Mouse (Mus musculus) activated CD4-positive, CD25-positive, alpha-beta regulatory T cell, adult 4 months (primary cell): ENCODE results near the gene Lemd1. TPM values are rescaled to one million over a fixed set of nuclear protein-coding genes. Genes with fewer than 3 reads are reported as not detected.
"Not testable (repeated sequence)": the region's sequence is repeated elsewhere in the genome, so short reads cannot be mapped to it uniquely, and the experiment has no call there.

Source experiments
- ATAC-seq: one replicate; pipeline ENCODE4 v1.8.0; 2017
- polyA plus RNA-seq, 2 experiments: library from polyadenylated mRNA; unstranded; fragments of 100-300 nt; shearing (Covaris generic); gene quantifications; one replicate each; pipeline ENCODE4 v1.2.1; 2017

Lemd1 gene
- polyA plus RNA-seq, 2 experiments from 2014 or later: not detected

GRCm38 (mm10) chr1:132263618-132264017 lies 72.4 kb downstream of the Lemd1 start:
- ATAC-seq: no peak

- ATAC-seq: no peak
These were observed 73.3 kb downstream of the Lemd1 start for GRCm38 (mm10) chr1:132264577-132264976.

- ATAC-seq: no peak
These were observed 74.1 kb downstream of the Lemd1 start for GRCm38 (mm10) chr1:132265211-132265859.

GRCm38 (mm10) chr1:132265936-132266335 lies 74.7 kb downstream of the Lemd1 start:
- ATAC-seq: no peak

GRCm38 (mm10) chr1:132266791-132267557 lies 75.7 kb downstream of the Lemd1 start:
- ATAC-seq: no peak

- no peak for ATAC-seq
These were observed 76.7 kb downstream of the Lemd1 start for GRCm38 (mm10) chr1:132267959-132268358.

- no peak for ATAC-seq
These were observed 77.3 kb downstream of the Lemd1 start for GRCm38 (mm10) chr1:132268418-132269060.

- ATAC-seq: no peak
These were observed 80.0 kb downstream of the Lemd1 start for GRCm38 (mm10) chr1:132271237-132271636.

- ATAC-seq: no peak
These were observed 85.5 kb downstream of the Lemd1 start for GRCm38 (mm10) chr1:132276694-132277093.

GRCm38 (mm10) chr1:132277124-132277523 lies 85.9 kb downstream of the Lemd1 start:
- ATAC-seq: no peak

GRCm38 (mm10) chr1:132280636-132281035 lies 89.4 kb downstream of the Lemd1 start:
- ATAC-seq: not testable (repeated sequence)

- ATAC-seq: no peak
These were observed 90.4 kb downstream of the Lemd1 start for GRCm38 (mm10) chr1:132281523-132282176.

GRCm38 (mm10) chr1:132282177-132282536 lies 90.9 kb downstream of the Lemd1 start:
- no peak for ATAC-seq

- no peak for ATAC-seq
These were observed 91.8 kb downstream of the Lemd1 start for GRCm38 (mm10) chr1:132283018-132283417.

GRCm38 (mm10) chr1:132286735-132287134 lies 95.5 kb downstream of the Lemd1 start:
- no peak for ATAC-seq

GRCm38 (mm10) chr1:132287445-132287844 lies 96.2 kb downstream of the Lemd1 start:
- no peak for ATAC-seq

GRCm38 (mm10) chr1:132287991-132288451 lies 96.8 kb downstream of the Lemd1 start:
- no peak for ATAC-seq

- ATAC-seq: no peak
These were observed 98.7 kb downstream of the Lemd1 start for GRCm38 (mm10) chr1:132289965-132290364.

GRCm38 (mm10) chr1:132290921-132291675 lies 99.9 kb downstream of the Lemd1 start:
- ATAC-seq: no peak

GRCm38 (mm10) chr1:132291706-132292105 lies 100.5 kb downstream of the Lemd1 start:
- no peak for ATAC-seq

- no peak for ATAC-seq
These were observed 101.3 kb downstream of the Lemd1 start for GRCm38 (mm10) chr1:132292318-132293129.
